ENCODE assay signal across 16 mouse cellular contexts in genomic region chr10:77201919-77202318, GRCm38 (mm10). TPM values are rescaled to one million over a fixed set of nuclear protein-coding genes. Genes with fewer than 3 reads are reported as not detected.
A peak's percentile ranks its signal among the peaks of the same experiment; 100 is the strongest.
DNase-seq lines count a peak whose midpoint lies in the region; ATAC-seq and TF ChIP-seq lines count a peak whose summit lies in the region.
"Had no signal": no experiment of that assay in that cellular context is flagged by ENCODE, and none has a peak within 500 bp of the region (broad histone marks: within the 10 kb centered on the region; RNA-seq: fewer than 3 reads in every experiment).

No protein-coding gene starts in this region.

- peak; percentile 44 for DNase-seq in layer of hippocampus, adult 9-11 months
- DNase-seq in layer of hippocampus, adult 9-10 months (ENCODE audit: low spot score): no peak
- DNase-seq in frontal cortex, postnatal 14 days (ENCODE audit: low spot score in 2 of 2): no peak
- DNase-seq in ovary, adult 18-20 months (ENCODE audit: low spot score): no peak
- no peak for DNase-seq in forebrain, embryonic 14.5 days (ENCODE audit: low spot score)
- DNase-seq: adrenal gland, postnatal 36 days; cerebellum, adult 9-10 months; kidney, adult 2 months; kidney, postnatal 14 days; lung, postnatal 36 days; thymus, postnatal 36 days had no signal

- peaks cover 95% of the 10 kb centered on the region for H3K4me1 ChIP-seq in E14TG2a.4 (replicated peaks; ENCODE audit: low read depth, low read length)
- H3K4me1 ChIP-seq in bone marrow macrophage, adult 2 months (ENCODE audit: control insufficient read depth, insufficient read depth, low read length): peaks cover 18% of the 10 kb centered on the region
- peaks cover 22% of the 10 kb centered on the region for H3K4me1 ChIP-seq in stomach, embryonic 14.5 days (ENCODE audit: control insufficient read depth, insufficient read depth, low read length)
- peaks cover 3% of the 10 kb centered on the region; the same call in 1 of the 2 replicates for H3K4me1 ChIP-seq in forebrain, embryonic 14.5 days (ENCODE audit: control insufficient read depth, insufficient read depth, low read length)

- H3K36me3 ChIP-seq in E14TG2a.4 (ENCODE audit: insufficient read depth, low read length): no peaks in the 10 kb centered on the region
- H3K36me3 ChIP-seq in stomach, embryonic 14.5 days (ENCODE audit: control insufficient read depth, insufficient read depth, low read length): no peaks in the 10 kb centered on the region
- no peaks in the 10 kb centered on the region for H3K36me3 ChIP-seq in forebrain, embryonic 14.5 days (ENCODE audit: control insufficient read depth, insufficient read depth, low read length)

- TF ChIP-seq POLR2A in bone marrow macrophage, adult 2 months (IDR thresholded peaks at IDR 0.05; ENCODE audit: borderline replicate concordance, low read depth, low read length): no peak

- H3K27ac ChIP-seq in bone marrow macrophage, adult 2 months (ENCODE audit: insufficient read depth, low read depth, low read length): no peak overlapping the region
- H3K27ac ChIP-seq in stomach, embryonic 14.5 days (ENCODE audit: low read length): no peak overlapping the region
- no peak overlapping the region for H3K27ac ChIP-seq in forebrain, embryonic 14.5 days (ENCODE audit: low read depth, low read length)

- no peak overlapping the region for H3K4me2 ChIP-seq in stomach, embryonic 14.5 days (replicated peaks; ENCODE audit: low read depth, low read length)
- H3K4me2 ChIP-seq in forebrain, embryonic 14.5 days (ENCODE audit: low read length): no peak overlapping the region
- H3K4me2 ChIP-seq: midbrain, embryonic 11.5 days had no signal

- H3K27me3 ChIP-seq in E14TG2a.4 (ENCODE audit: insufficient read depth, low read length): no peaks in the 10 kb centered on the region
- no peaks in the 10 kb centered on the region for H3K27me3 ChIP-seq in stomach, embryonic 14.5 days (ENCODE audit: control insufficient read depth, insufficient read depth, low read length)
- no peaks in the 10 kb centered on the region for H3K27me3 ChIP-seq in forebrain, embryonic 14.5 days (replicated peaks; ENCODE audit: control insufficient read depth, insufficient read depth, low read length)

- no peaks in the 10 kb centered on the region for H3K9me3 ChIP-seq in E14TG2a.4 (ENCODE audit: low read length)
- H3K9me3 ChIP-seq in stomach, embryonic 14.5 days (ENCODE audit: control insufficient read depth, low read depth, low read length): no peaks in the 10 kb centered on the region
- no peaks in the 10 kb centered on the region for H3K9me3 ChIP-seq in forebrain, embryonic 14.5 days (replicated peaks; ENCODE audit: control insufficient read depth, low read length)

- WGBS in stomach, embryonic 14.5 days: 64% methylated on average over 5 of the region's 5 CpGs
- WGBS in forebrain, embryonic 14.5 days: 56% methylated on average over 5 of the region's 5 CpGs

- H3K4me3 ChIP-seq in E14TG2a.4 (replicated peaks; ENCODE audit: low read length): 0 out of 2 replicates have a peak overlapping the region, but pooled peaks have one; percentile 71
- H3K4me3 ChIP-seq in bone marrow macrophage, adult 2 months (ENCODE audit: insufficient read depth, low read length): no peak overlapping the region
- H3K4me3 ChIP-seq in stomach, embryonic 14.5 days (ENCODE audit: low read depth, low read length): no peak overlapping the region
- H3K4me3 ChIP-seq in forebrain, embryonic 14.5 days (ENCODE audit: low read depth, low read length): no peak overlapping the region

- ATAC-seq in stomach, embryonic 14.5 days (ENCODE audit: insufficient number of reproducible peaks, insufficient read depth, low FRiP score, low read depth): 0 out of 2 replicates have a peak, but pooled peaks have one; percentile 30
- no peak for ATAC-seq in forebrain, embryonic 14.5 days
- ATAC-seq: forebrain, embryonic 16.5 days had no signal

- TF ChIP-seq CTCF in E14TG2a.4 (conservative IDR thresholded peaks at IDR 0.05; ENCODE audit: low read length): no peak
- TF ChIP-seq CTCF in bone marrow macrophage, adult 2 months (IDR thresholded peaks at IDR 0.05; ENCODE audit: low read depth, low read length): 0 out of 2 replicates have a peak, but pooled peaks have one; percentile 10

- H3K9ac ChIP-seq in stomach, embryonic 14.5 days (replicated peaks; ENCODE audit: low read depth, low read length): no peak overlapping the region
- H3K9ac ChIP-seq in forebrain, embryonic 14.5 days (ENCODE audit: low read length): no peak overlapping the region

RNA-seq across cellular contexts. Expression of gene Col18a1, which starts 35.6 kb away (rescaled TPM):
- polyA plus RNA-seq in bone marrow macrophage, adult 2 months (2012; ENCODE audit: insufficient read depth, insufficient read length, missing spikeins): 49.0 and 50.9 TPM in 2 replicates
- 49.8 and 56.3 TPM in 2 replicates for polyA plus RNA-seq in stomach, embryonic 14.5 days (2014; fragmentation: Nextera tagmentation; extraction: Ambion mirVana)
- 21.3 and 24.1 TPM in 2 replicates for polyA plus RNA-seq in forebrain, embryonic 14.5 days (2014; fragmentation: Nextera tagmentation; extraction: Ambion mirVana)

RNA-seq across cellular contexts. Expression of gene Pofut2, which starts 57.1 kb away (rescaled TPM):
- 43.9 and 44.5 TPM in 2 replicates for polyA plus RNA-seq in bone marrow macrophage, adult 2 months (2012; ENCODE audit: insufficient read depth, insufficient read length, missing spikeins)
- 119 and 129 TPM in 2 replicates for polyA plus RNA-seq in stomach, embryonic 14.5 days (2014; fragmentation: Nextera tagmentation; extraction: Ambion mirVana)
- polyA plus RNA-seq in forebrain, embryonic 14.5 days (2014; fragmentation: Nextera tagmentation; extraction: Ambion mirVana): 44.1 and 55.2 TPM in 2 replicates
